Mouse (Mus musculus) bone marrow, adult 2 months (tissue): ENCODE measurements around the gene Magi2. TPM values are rescaled to one million over a fixed set of nuclear protein-coding genes. Genes with fewer than 3 reads are reported as not detected.

Experiments used
- H3K27ac ChIP-seq: fragments of 200-500 bp; 2 replicates; pipeline ENCODE4 v1.5.1; 2012; ENCODE audit warnings: low read depth, mild to moderate bottlenecking, control low read depth, inconsistent platforms, low read length; ENCODE audit not compliant: control insufficient read depth, poor library complexity, insufficient read depth
- H3K4me1 ChIP-seq: fragments of 200-500 bp; 2 replicates; pipeline ENCODE4 v1.6.1; 2011; ENCODE audit warnings: low read length; ENCODE audit not compliant: control insufficient read depth, insufficient read depth
- H3K4me3 ChIP-seq: fragments of 200-500 bp; replicated peaks from 2 replicates; pipeline ENCODE3; 2011; ENCODE audit warnings: mild to moderate bottlenecking, low read depth, low read length, control low read depth; ENCODE audit not compliant: control insufficient read depth
- CTCF ChIP-seq: fragments of 200-500 bp; IDR thresholded peaks from 2 replicates; pipeline ENCODE4 v1.5.1; 2011; ENCODE audit warnings: low read length, control low read depth; ENCODE audit not compliant: control insufficient read depth, insufficient read depth
- POLR2A ChIP-seq: fragments of 200-500 bp; IDR thresholded peaks from 2 replicates; pipeline ENCODE4 v1.6.1; 2011; ENCODE audit warnings: low read depth, mild to moderate bottlenecking, control low read depth, low read length, borderline replicate concordance; ENCODE audit not compliant: control insufficient read depth
- WGBS: fragments of 180-500 bp; shearing (Covaris S2); methylation state at CpG from one replicate; pipeline ENCODE4 v1.1.7; 2018; 5-methylcytosine and 5-hydroxymethylcytosine counted together
- polyA plus RNA-seq: library from polyadenylated mRNA; stranded (reverse); fragments of >200 nt; gene quantifications from 2 replicates; pipeline ENCODE4 v1.2.4, GENCODE M21; 2011; ENCODE audit warnings: low replicate concordance; ENCODE audit not compliant: missing spikeins, insufficient read depth, insufficient read length

Magi2 gene
- polyA plus RNA-seq, 1 experiment, result 0.47 TPM

GRCm38 (mm10) chr5:20582995-20583435 is 1356.2 kb downstream of the Magi2 start:
- Histone ChIP-seq H3K4me1 (no peaks in the 10 kb centered on the region), H3K27ac (no peak overlapping the region), H3K4me3 (no peak overlapping the region)
- TF ChIP-seq POLR2A (no peak), CTCF (no peak)
- WGBS, result 79% methylated on average over 10 of the region's 10 CpGs

GRCm38 (mm10) chr5:20583639-20584038 is 1356.8 kb downstream of the Magi2 start:
- TF ChIP-seq POLR2A (no peak), CTCF (no peak)
- 74% methylated on average over 3 of the region's 3 CpGs for WGBS
- no peak overlapping the region for H3K27ac ChIP-seq
- no peak overlapping the region for H3K4me3 ChIP-seq
- H3K4me1 ChIP-seq, result no peaks in the 10 kb centered on the region

DNA sequence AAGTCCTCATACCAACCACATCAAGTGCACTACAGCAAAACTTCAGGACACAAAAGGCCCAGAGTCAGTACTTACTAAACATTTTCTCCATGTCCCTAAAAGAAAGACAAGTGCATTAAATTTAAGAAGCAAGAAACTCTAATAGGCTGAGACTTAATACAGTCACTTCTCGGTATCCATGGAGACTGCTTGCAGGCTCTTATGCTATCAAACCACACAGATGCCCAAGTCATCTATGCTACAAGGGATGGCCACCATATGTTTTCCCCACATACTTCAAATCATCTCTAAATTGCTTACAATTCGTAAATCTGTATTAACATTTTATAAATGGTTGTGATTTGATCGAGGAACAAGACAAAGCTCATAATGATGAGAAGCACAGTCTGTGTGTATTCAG is 1357.9 kb downstream of the Magi2 start:
- H3K4me3 ChIP-seq, result no peak overlapping the region
- 77% methylated on average over 3 of the region's 3 CpGs for WGBS
- no peaks in the 10 kb centered on the region for H3K4me1 ChIP-seq
- no peak overlapping the region for H3K27ac ChIP-seq
- TF ChIP-seq POLR2A, result no peak
- no peak for TF ChIP-seq CTCF

DNA sequence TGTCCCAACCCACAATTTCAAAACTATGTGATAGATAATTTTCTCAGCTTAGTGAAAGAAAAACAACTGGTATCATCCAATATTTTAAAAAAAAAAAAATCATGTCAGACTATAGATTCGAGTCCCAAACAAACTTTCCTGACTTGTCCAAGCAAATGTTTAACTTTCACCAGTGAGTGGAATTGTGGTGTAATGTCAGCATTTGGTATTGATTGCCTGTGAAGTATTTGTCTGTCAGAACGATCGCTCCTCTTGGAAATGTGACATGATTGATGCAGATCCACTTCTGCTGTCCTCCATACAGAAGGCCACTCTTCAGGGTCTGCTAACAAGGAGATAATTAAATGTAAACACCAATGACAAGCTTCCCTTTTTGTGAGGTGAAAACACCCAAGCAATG is 1362.9 kb downstream of the Magi2 start:
- no peak overlapping the region for H3K4me3 ChIP-seq
- H3K4me1 ChIP-seq, result no peaks in the 10 kb centered on the region
- TF ChIP-seq POLR2A (no peak), CTCF (no peak)
- no peak overlapping the region for H3K27ac ChIP-seq
- WGBS, result 75% methylated on average over 3 of the region's 3 CpGs

GRCm38 (mm10) chr5:20598196-20598595 is 1371.4 kb downstream of the Magi2 start:
- H3K4me3 ChIP-seq, result no peak overlapping the region
- H3K4me1 ChIP-seq, result no peaks in the 10 kb centered on the region
- no peak overlapping the region for H3K27ac ChIP-seq
- TF ChIP-seq POLR2A (no peak), CTCF (no peak)
- 78% methylated on average over 3 of the region's 3 CpGs for WGBS

DNA sequence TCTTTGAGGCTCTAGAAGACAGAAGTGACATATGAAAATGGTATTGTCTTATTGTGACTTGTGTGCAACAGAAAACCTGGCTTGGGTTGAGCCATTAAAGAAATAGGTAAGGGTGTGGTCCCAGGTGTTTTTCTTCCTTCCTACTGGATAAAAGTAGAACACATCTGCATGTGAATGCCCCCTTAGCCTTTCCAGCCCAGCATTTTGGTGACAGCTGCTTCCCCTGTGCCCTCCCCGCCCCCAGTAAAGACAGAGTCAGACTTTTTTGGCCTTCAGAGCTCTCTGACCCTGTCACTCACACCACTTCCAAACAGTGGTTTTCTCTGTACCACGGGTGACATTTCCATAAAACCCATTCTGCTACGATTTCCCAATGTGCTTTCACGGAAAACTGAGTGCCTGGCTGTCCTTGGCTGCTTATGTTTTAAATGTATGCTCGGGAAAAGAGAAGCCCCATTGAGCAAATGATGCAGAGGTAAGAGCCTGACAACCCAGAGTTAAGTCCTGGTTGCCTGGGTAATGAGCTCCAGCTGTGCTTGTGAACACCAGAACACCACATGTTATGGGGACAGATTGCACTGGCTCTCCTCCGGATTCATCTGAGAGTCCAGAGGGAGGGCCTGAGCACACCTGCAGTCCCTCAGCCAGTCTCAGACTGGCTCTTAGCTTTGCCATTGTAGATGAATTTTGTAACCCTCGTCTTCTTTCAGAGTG is 1377.1 kb downstream of the Magi2 start:
- WGBS, result 65% methylated on average over 7 of the region's 7 CpGs
- Histone ChIP-seq H3K4me1 (no peaks in the 10 kb centered on the region), H3K27ac (no peak overlapping the region), H3K4me3 (no peak overlapping the region)
- TF ChIP-seq POLR2A (no peak), CTCF (no peak)

DNA sequence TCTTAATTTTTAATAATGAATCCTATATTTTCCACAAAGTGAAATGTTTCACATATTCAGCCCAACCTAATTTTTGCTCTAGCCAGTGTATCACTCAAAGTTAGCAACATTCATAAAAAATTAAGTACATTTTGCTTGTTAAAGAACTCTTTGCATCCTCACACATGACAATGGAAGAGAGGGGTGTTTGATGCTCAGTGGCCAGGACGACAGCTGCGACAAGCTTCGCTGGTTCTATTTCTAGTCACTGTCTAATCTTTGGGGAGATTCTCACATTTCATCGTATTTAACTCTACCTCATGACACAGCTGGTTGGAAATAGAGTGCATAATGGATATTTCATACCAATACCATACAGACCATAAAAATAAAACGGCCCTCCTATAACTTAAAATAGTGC is 1379.7 kb downstream of the Magi2 start:
- WGBS, result 77% methylated on average over 5 of the region's 5 CpGs
- TF ChIP-seq CTCF, result no peak
- TF ChIP-seq POLR2A, result no peak
- Histone ChIP-seq H3K4me3 (no peak overlapping the region), H3K4me1 (no peaks in the 10 kb centered on the region), H3K27ac (no peak overlapping the region)

DNA sequence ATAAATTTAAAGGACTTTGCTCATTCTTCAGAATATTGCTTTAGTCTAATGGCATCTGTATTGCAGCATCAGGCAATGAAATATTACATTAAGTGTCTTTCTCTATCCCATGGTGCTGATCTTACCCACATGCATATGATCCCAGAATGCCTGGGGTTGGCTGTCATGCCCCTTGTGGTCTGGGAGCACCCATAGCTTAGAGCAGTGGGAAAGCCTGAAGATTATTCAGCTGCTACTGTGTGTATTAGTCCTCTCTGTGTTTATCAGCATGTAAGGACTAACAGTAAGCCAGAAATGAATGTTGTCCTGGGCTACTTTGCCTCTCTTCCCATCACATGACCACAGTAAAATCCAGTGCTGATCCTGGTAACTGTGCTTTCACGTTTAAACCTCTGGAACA is 1380.7 kb downstream of the Magi2 start:
- no peak overlapping the region for H3K4me3 ChIP-seq
- 67% methylated on average over 1 of the region's 1 CpGs for WGBS
- no peak for TF ChIP-seq POLR2A
- TF ChIP-seq CTCF, result no peak
- no peaks in the 10 kb centered on the region for H3K4me1 ChIP-seq
- H3K27ac ChIP-seq, result no peak overlapping the region
